Mouse (Mus musculus): ENCODE measurements around the gene Zfp64.

DNA sequence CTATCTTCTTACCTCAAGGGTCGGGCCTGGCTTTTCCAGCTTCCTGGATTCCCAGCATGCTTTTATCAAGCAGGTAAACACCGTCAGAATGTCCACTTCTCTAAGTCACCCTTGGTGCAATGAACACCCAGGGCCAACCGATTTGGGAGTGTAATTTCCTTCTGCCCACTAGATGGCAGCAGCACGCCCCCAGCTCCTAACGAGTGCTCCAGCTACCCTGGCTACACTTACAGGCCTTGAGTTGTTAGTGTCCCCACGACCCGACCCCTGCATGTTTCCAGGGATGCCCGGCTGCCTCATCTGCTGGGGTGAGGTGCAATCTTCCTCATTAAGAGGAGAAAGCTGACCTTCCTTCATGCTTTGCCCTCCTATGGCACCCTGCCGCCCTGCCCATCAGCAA, 51.2 kb downstream of the Zfp64 start:
- TF ChIP-seq MXI1 (IDR thresholded peaks at IDR 0.05; ENCODE audit: low read depth, low read length) (no peak), MAX (IDR thresholded peaks at IDR 0.05; ENCODE audit: low read length) (no peak), CTCF (conservative IDR thresholded peaks at IDR 0.05 in 1 of 2, IDR thresholded peaks at IDR 0.05 in 1 of 2; ENCODE audit: low read depth in 2 of 2, low read length in 2 of 2) (peak; percentile 65 to 80), ZC3H11A (IDR thresholded peaks at IDR 0.05; ENCODE audit: low read depth, low read length) (no peak), POLR2A (IDR thresholded peaks at IDR 0.05; ENCODE audit: low read depth, low read length) (no peak)

Data from CH12.LX (cell line).